Mouse (Mus musculus) MEL-GATA-1-ER (cell line): Measurements from ENCODE around the gene Trpm3.
"Not testable (repeated sequence)": the region's sequence is repeated elsewhere in the genome, so short reads cannot be mapped to it uniquely, and the experiment has no call there.

Experiments
- DNase-seq: peaks from one replicate; pipeline ENCODE4 v3.0.0-alpha.2; 2012; ENCODE audit warnings: low read depth; ENCODE audit errors: extremely low read depth

Gene Trpm3

GRCm38 (mm10) chr19:23028283-23028682, 889.4 kb downstream of the Trpm3 start:
- DNase-seq: no peak

GRCm38 (mm10) chr19:23033343-23033742, 894.5 kb downstream of the Trpm3 start:
- not testable (repeated sequence) for DNase-seq

GRCm38 (mm10) chr19:23034117-23034516, 895.3 kb downstream of the Trpm3 start:
- DNase-seq: no peak

DNA sequence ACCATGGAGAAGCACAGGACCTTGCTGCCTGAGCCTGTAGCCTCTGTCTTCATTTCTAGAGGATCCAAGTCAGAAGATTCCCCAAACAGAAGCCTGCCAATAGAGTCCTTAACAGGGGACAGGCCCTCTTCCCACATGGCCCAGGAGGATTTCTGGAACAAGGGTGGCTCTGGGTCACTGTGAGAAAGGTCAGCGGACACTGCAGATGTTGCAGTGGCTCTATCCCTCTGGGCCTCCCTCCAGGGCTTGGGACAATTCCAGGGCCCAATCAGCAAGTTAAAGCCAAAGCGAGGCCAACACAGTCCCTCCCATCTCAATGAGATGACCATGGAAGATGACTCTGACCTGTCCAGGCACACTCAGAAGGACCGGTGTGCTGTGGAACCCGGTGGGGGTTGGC, 896.1 kb downstream of the Trpm3 start:
- no peak for DNase-seq

DNA sequence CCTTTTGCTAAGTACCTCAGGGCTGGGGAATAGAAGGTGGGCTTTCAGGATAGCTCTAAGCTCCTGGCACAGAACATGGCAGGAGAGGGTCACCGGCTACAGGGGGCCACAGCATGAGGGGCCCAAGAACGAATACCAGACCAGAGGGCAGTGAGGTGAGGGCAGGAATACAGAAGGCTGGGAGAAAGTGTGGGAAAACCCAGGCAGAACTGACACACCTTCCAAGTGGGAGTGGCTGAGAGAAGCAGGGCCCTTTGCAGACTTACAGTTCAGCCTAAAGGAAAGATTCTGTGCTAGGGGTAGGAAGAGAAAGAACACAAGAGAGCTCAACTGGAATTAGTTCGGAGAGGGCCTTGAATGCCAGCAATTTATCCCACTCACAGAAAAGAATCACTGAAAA, 896.9 kb downstream of the Trpm3 start:
- no peak for DNase-seq

GRCm38 (mm10) chr19:23036782-23037477, 898.1 kb downstream of the Trpm3 start:
- no peak for DNase-seq

DNA sequence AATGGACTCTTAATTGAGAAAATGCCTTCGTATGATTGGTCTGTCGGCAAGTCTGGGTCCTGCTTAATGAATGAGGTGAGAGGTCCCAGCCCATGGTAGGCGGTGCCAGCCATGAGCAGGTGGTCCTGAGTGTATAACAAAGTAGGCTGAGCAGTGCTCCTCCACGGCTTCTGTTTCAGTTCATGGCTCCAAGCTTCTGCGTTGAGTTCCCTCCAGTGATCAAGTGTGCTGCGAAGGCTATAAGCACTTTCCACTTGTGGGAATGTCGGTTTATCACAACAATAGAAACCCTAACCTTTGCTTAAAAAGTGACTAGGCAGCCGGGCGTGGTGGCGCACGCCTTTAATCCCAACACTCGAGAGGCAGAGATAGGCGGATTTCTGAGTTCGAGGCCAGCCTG, 898.7 kb downstream of the Trpm3 start:
- no peak for DNase-seq

DNA sequence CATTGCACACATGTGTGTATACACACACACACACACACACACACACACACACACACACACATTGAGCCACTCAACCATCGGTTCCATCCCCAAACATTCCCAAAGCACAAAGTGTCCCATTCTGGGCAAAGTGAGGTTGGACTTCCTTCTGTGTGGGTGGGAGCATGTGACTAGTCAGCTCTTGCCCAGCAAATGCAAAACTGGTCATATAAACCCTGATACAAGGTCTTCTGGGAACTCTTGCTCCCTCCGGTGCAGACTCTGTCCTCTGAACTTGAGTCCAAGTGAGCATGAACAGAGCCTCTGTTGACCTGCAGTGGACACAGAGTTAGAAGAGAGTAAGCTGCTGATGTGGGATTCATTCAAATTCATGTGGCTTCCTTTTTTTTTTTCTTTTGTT, 899.5 kb downstream of the Trpm3 start:
- no peak for DNase-seq

DNA sequence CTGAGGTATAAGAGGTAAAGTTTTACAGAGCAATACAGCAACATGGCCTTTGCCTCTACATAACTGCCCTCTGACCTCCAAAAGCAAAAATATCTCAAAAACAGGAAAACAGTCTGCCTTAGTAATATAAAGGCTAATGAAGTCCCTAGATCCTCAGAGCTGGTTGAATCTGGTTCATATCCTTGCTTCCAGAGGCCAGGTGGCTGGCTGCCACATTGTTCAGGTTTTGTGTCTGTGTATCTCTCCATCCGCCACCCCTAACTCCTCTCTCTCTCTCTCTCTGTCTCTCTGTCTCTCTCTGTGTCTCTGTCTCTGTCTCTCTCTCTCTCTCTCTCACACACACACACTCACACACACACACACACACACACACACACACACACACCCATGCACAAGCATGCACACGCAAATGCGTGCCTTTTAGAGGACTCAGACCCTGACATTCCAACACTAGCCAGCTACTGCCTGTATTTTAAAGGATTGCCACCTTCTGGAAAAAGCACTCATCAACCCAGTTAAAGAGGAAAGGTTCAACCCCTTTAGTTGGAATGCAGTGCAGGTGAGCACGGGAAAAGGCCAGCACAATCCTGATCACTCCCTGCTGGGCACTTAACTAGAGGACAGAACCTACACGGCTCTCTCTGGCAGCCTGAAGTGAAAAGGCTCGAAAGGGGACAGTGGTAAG, 902.8 kb downstream of the Trpm3 start:
- no peak for DNase-seq

GRCm38 (mm10) chr19:23042168-23042733, 903.4 kb downstream of the Trpm3 start:
- DNase-seq: no peak

DNA sequence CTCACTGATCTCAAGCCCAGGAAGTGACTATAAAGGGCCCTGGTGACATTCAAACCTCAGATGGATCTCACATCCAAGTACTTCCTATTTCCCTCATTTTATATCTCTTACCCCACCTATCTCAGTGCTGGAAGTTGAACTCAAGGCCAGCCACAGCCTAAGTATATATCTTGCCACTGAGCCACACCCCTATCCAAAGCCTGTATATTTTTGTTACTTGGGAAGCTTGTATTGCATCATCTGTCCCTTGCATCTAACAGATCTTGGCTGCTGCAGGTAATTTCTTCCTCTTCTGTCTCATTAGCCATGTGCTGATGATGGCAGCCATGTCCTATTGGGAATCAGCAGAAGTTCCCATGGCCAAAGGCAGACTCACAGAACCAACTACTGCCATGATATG, 904.9 kb downstream of the Trpm3 start:
- DNase-seq: no peak
